Mouse (Mus musculus): ENCODE measurements around the gene Arhgap45.

The Arhgap45 gene

GRCm38 (mm10) chr10:80055891-80056290 is 39.4 kb downstream of the Arhgap45 start:
- DNase-seq (ENCODE audit: low spot score): no peak

GRCm38 (mm10) chr10:80056506-80056905 is 40.1 kb downstream of the Arhgap45 start:
- no peak for DNase-seq (ENCODE audit: low spot score)

- DNase-seq (ENCODE audit: low spot score): no peak
These were observed 40.7 kb downstream of the Arhgap45 start for GRCm38 (mm10) chr10:80056976-80057682.

- no peak for DNase-seq (ENCODE audit: low spot score)
These were observed 41.4 kb downstream of the Arhgap45 start for GRCm38 (mm10) chr10:80057683-80058326.

- peak; percentile 95 for DNase-seq (ENCODE audit: low spot score)
These were observed 46.7 kb downstream of the Arhgap45 start for GRCm38 (mm10) chr10:80063104-80063503.

- no peak for DNase-seq (ENCODE audit: low spot score)
These were observed 47.6 kb downstream of the Arhgap45 start for GRCm38 (mm10) chr10:80063877-80064650.

- no peak for DNase-seq (ENCODE audit: low spot score)
These were observed 52.8 kb downstream of the Arhgap45 start for GRCm38 (mm10) chr10:80069251-80069650.

- no peak for DNase-seq (ENCODE audit: low spot score)
These were observed 53.5 kb downstream of the Arhgap45 start for GRCm38 (mm10) chr10:80069948-80070450.

- DNase-seq (ENCODE audit: low spot score): peak; percentile 90
These were observed 54.5 kb downstream of the Arhgap45 start for GRCm38 (mm10) chr10:80070837-80071515.

- no peak for DNase-seq (ENCODE audit: low spot score)
These were observed 55.1 kb downstream of the Arhgap45 start for GRCm38 (mm10) chr10:80071516-80071900.

- peak; percentile 55 for DNase-seq (ENCODE audit: low spot score)
These were observed 56.4 kb downstream of the Arhgap45 start for GRCm38 (mm10) chr10:80072623-80073489.

- DNase-seq (ENCODE audit: low spot score): peak; percentile 90
These were observed 58.6 kb downstream of the Arhgap45 start for GRCm38 (mm10) chr10:80074813-80075601.

GRCm38 (mm10) chr10:80075924-80076323 is 59.5 kb downstream of the Arhgap45 start:
- no peak for DNase-seq (ENCODE audit: low spot score)

- DNase-seq (ENCODE audit: low spot score): no peak
These were observed 59.9 kb downstream of the Arhgap45 start for GRCm38 (mm10) chr10:80076386-80076785.

GRCm38 (mm10) chr10:80077312-80077711 is 60.9 kb downstream of the Arhgap45 start:
- no peak for DNase-seq (ENCODE audit: low spot score)

GRCm38 (mm10) chr10:80078366-80078765 is 61.9 kb downstream of the Arhgap45 start:
- no peak for DNase-seq (ENCODE audit: low spot score)

- DNase-seq (ENCODE audit: low spot score): no peak
These were observed 64.1 kb downstream of the Arhgap45 start for GRCm38 (mm10) chr10:80080396-80081070.

Data from MN1 (cell line).